Mouse (Mus musculus) left cerebral cortex, adult 18-20 months (tissue): ENCODE measurements around the gene Cnmd. TPM values are rescaled to one million over a fixed set of nuclear protein-coding genes. Genes with fewer than 3 reads are reported as not detected.

Experiments used
- DNase-seq, 2 experiments: peaks; one replicate each; pipeline ENCODE4 v3.0.0; 2021 to 2022; ENCODE audit warnings: low spot score in 2 of 2, mixed read lengths in 1 of 2
- total RNA-seq, 2 experiments: library from RNA; stranded (reverse); gene quantifications; 2 replicates each; pipeline ENCODE4 v1.2.3; 2021

Gene Cnmd
- total RNA-seq, 2 experiments from 2014 or later, result 1.5 to 2.2 TPM

- no peak for DNase-seq
Observed at GRCm38 (mm10) chr14:79649680-79650079, 12.3 kb downstream of the Cnmd start.

- DNase-seq, result no peak
Observed at GRCm38 (mm10) chr14:79645378-79645777, 16.6 kb downstream of the Cnmd start.

DNA sequence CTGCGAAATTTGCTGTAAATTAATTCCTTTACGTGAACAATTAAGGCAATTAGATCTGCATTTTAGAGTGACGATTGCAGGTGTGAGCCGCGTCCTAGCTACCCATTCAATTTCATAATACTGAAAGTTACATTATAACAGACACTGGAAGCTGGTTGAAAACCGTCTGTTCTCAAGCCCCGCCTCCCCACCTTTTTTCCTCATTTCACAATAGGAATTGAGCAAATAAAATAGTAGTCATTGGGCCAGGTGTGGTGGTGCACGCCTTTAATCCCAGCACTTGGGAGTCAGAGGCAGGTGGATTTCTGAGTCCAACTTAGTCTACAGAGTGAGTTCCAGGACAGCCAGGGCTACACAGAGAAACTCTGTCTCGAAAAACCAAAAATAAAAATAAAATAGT, 19.9 kb downstream of the Cnmd start:
- DNase-seq, result no peak

DNA sequence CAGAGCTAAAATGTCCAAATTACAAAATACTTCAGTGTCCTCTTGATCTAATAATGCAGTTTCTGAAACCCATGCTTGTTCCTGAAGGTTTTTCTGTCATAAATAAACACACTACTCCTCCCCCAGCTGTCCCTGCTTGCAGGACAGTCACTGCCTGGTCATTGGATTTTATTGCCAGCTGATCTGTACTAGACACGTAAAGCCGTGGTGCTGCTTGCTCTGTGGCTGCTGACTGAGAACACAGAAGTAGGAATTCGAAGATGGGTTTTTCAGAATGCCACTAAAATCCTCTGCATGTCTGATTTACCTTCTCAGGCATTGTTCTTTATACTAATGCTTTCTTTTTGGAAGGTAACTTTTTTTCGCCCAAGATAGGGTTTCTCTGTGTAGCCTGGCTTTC, 25.2 kb downstream of the Cnmd start:
- DNase-seq, result no peak

DNA sequence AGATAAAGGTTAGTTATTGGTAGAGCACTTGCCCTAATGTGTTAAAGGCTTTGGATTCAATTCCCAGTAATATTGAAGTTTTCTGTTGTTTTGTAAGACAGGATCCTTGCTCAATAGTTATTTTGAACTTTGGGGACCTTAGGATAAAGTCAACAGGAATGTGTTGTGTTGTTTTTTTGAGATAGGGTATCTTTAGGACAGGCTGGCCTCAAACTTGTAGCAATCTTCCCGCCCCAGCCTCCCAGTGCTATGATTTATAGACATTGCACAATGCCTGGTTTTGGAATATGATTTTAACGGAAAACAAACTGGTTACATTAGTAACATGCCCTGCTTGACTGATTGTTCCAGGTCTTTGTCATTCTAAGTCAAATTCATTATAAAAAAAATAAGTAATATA, 28.8 kb downstream of the Cnmd start:
- DNase-seq, result no peak

DNA sequence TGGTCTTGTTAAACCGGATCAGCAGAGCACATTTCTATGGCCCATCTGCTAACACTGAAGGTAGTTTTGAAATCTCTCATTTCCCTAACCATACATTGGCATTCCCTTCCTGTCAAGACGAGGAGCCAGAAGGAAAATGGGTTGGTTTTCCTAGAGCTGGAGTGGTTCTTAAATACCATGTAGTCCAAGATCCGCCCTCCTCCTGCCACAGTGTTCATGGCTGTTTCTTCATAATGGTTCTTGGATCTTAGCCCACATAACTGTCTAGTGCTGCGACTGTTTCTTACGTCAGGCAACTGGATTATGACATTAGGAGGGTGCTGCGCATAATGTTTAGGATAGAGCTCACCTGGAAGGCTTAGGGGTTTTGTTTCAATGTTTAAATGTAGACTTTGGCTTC, 29.6 kb downstream of the Cnmd start:
- DNase-seq, result no peak

DNA sequence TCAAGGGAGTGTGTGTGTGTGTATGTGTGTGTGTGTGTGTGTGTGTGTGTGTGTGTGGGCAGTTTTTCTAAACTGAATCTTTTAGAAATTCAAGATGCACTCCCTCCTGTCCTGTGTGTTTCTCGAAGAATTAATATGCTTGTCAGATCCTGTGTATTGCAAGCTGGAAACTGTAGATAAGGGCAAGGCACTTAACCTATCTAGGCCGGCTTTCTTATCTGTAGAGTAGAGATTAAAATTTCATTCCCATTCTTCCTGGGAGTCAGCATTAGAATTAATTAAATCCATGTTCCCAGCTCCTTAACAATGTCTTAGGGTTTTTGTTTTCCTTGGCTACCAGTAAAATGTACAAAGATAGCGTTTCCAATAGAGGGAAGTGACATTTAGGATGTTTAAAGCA, 40.8 kb downstream of the Cnmd start:
- no peak for DNase-seq

DNA sequence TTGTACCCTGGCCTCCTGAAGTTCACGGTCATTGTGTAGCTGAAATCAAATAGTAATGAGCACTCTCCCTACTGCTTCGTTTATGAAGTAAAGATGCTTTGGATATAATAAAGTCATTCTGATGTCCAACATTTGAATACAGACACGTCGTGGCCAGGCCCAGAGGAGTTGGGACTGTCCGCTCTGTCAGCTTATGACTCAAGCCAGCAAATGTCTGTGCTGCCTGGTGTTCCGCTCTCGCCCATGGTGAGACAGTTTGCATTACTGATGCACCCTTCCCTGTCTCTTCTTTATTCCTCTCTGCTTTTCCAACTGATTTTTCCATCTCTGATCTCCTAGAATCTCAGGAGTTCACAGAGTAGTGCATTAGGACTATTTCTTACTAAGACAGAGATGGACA, 42.2 kb downstream of the Cnmd start:
- DNase-seq, result no peak

- peak in 1 of 2 experiments; percentile 10 for DNase-seq
Observed at GRCm38 (mm10) chr14:79617121-79617828, 44.7 kb downstream of the Cnmd start.

GRCm38 (mm10) chr14:79608286-79608685, 53.7 kb downstream of the Cnmd start:
- DNase-seq, result no peak

DNA sequence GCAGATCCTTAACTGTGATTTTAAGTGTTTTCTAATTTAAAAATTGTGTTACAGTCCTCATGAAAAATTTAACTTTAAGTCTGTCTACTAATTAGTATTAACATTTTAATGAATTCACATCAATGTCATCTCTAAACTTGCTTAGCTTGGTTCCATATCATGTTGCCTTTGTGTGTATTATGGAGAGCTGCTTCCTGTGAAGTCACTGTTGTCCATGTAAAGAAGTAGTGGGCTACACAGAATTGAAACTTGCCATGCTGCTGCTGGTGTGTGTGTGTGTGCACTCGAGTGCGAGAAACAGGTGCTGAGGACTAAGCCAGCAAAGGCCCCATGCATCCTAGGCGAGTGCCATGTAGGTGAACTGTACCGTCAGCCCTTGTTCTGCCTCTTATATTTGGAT, 54.6 kb downstream of the Cnmd start:
- no peak for DNase-seq

GRCm38 (mm10) chr14:79606867-79607266, 55.1 kb downstream of the Cnmd start:
- peak in 1 of 2 experiments; percentile 16 for DNase-seq

GRCm38 (mm10) chr14:79606392-79606791, 55.6 kb downstream of the Cnmd start:
- no peak for DNase-seq

GRCm38 (mm10) chr14:79605881-79606280, 56.1 kb downstream of the Cnmd start:
- DNase-seq, result no peak

GRCm38 (mm10) chr14:79596602-79597001, 65.4 kb downstream of the Cnmd start:
- DNase-seq, result no peak

DNA sequence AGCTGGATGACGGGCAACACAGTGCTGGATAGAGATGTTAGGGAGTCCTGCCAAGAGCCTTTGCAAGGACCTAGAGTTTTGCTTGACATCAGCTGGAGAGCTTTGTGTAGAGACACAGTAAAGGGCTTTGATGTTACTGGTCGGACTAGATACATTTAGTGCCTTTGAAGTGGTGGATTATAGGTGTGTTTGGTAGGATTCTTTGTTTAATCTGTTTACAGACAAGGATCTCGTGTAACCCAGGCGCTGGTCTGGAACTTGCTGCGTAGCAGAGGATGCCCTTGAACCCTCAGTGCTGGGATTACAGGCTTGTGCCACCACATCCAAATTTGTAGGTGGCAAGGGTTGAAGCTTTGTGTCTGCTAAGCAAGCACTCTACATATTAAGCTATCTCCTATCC, 67.9 kb downstream of the Cnmd start:
- DNase-seq, result no peak

DNA sequence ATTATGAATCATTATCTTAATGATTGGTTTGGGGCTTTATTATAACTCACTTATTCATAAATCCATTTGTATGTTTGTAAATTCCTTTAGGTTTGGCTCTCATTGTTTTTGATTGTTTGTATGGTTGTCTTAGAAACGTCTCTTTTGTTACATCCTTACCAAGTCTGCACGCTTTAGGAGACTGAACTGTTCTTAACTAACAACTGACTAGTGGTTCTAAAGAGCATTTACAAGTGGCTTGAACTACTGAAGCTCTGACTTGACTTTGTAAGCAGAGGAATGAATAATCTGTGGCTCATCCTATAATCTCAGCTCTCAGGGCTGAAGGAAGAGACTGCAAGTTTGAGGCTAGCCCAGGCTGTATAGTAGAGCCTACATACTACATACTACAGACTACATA, 70.4 kb downstream of the Cnmd start:
- no peak for DNase-seq

- no peak for DNase-seq
Observed at GRCm38 (mm10) chr14:79590916-79591315, 71.1 kb downstream of the Cnmd start.

GRCm38 (mm10) chr14:79589401-79589800, 72.6 kb downstream of the Cnmd start:
- no peak for DNase-seq

DNA sequence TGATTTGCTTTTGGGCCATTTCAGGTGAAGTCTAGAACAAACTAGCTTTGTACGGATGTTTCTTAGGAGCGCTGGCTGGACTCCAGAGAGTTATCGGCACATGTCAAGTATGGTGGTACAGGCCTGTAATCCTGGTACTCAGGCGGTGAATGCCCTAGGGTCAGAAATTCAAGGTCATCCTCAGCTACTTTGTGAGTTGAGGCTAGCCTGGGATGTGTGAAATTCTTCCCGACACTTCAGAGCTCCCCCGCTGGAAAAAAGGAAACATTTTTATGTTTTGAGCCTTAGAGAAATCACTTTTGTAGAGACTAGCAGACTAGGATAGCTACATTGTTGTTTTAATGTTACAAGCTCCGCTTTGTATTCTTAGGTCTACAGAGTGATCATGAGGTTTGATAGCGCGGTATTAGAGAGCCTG, 73.4 kb downstream of the Cnmd start:
- no peak for DNase-seq

GRCm38 (mm10) chr14:79587852-79588229, 74.1 kb downstream of the Cnmd start:
- DNase-seq, result no peak
